Mouse (Mus musculus) spleen, adult 2 months (tissue): ENCODE data around the gene Cyba.

Source experiments
- CTCF ChIP-seq: fragments of 200-500 bp; IDR thresholded peaks from 2 replicates; pipeline ENCODE4 v1.5.1; 2011; ENCODE audit warnings: mild to moderate bottlenecking, inconsistent platforms; ENCODE audit not compliant: insufficient read depth, insufficient read length, insufficient replicate concordance; ENCODE audit errors: extremely low read depth
- POLR2A ChIP-seq: fragments of 200-500 bp; IDR thresholded peaks from 2 replicates; pipeline ENCODE4 v1.6.1; 2011; ENCODE audit warnings: low read depth, low read length, inconsistent platforms

DNA sequence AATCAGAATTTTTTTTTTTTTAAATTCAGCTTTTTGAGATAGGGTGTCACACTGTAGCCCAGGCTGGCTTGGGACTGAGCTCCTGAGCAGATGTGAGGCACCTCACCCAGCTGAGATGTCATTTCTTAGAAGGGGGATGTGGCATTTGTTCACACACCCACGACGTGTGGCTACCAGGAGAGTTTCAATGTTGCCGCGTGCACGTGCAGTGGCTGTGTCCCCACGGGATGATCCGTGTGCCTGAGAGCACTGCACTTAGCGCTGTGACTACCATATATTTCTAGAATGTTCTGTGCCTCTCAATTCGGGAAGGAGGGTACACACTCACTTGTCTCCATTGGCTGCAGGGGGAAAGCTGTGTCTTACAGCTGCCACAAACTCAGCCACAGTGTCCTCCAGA, 3.4 kb upstream of the Cyba start:
- TF ChIP-seq CTCF (no peak), POLR2A (no peak)
